Mouse (Mus musculus) heart, embryonic 12.5 days (tissue): Measurements from ENCODE around the gene Aif1. TPM values are rescaled to one million over a fixed set of nuclear protein-coding genes. Genes with fewer than 3 reads are reported as not detected.
A peak's percentile ranks its signal among the peaks of the same experiment; 100 is the strongest.

Experiments
- ATAC-seq: fragments of 200-750 bp; cut with Nextera tagmentation; 2 replicates; pipeline ENCODE4 v1.8.0; 2017; ENCODE audit warnings: moderate TSS enrichment, moderate library complexity; ENCODE audit not compliant: insufficient number of reproducible peaks, low FRiP score
- H3K27ac ChIP-seq: fragments of 300-500 bp; sonication (generic); 2 replicates; pipeline ENCODE4 v1.5.1; 2016; ENCODE audit warnings: mild to moderate bottlenecking, moderate library complexity; ENCODE audit not compliant: poor library complexity, severe bottlenecking
- H3K27me3 ChIP-seq: fragments of 300-500 bp; sonication (generic); replicated peaks from 2 replicates; pipeline ENCODE4 v1.6.1; 2016; ENCODE audit warnings: mild to moderate bottlenecking, moderate library complexity
- H3K36me3 ChIP-seq: fragments of 300-500 bp; sonication (generic); 2 replicates; pipeline ENCODE4 v1.6.1; 2016; ENCODE audit warnings: mild to moderate bottlenecking, moderate library complexity
- H3K4me1 ChIP-seq: fragments of 300-500 bp; sonication (generic); replicated peaks from 2 replicates; pipeline ENCODE4 v1.6.1; 2016; ENCODE audit warnings: mild to moderate bottlenecking
- H3K4me2 ChIP-seq: fragments of 300-500 bp; sonication (generic); 2 replicates; pipeline ENCODE4 v1.6.1; 2016; ENCODE audit warnings: mild to moderate bottlenecking, moderate library complexity
- H3K4me3 ChIP-seq: fragments of 300-500 bp; sonication (generic); 2 replicates; pipeline ENCODE4 v1.5.1; 2016; ENCODE audit warnings: mild to moderate bottlenecking
- H3K9ac ChIP-seq: fragments of 300-500 bp; sonication (generic); 2 replicates; pipeline ENCODE4 v1.6.1; 2016; ENCODE audit warnings: mild to moderate bottlenecking, moderate library complexity
- H3K9me3 ChIP-seq: fragments of 300-500 bp; sonication (generic); replicated peaks from 2 replicates; pipeline ENCODE4 v1.6.1; 2016; ENCODE audit warnings: mild to moderate bottlenecking, moderate library complexity
- WGBS: fragments of 180-500 bp; shearing (Covaris S2); methylation state at CpG from one replicate; pipeline ENCODE4 v1.1.7; 2016; 5-methylcytosine and 5-hydroxymethylcytosine counted together
- polyA plus RNA-seq: library from polyadenylated mRNA; unstranded; fragments of >200 nt; fragmentation: Nextera tagmentation; extraction: Ambion mirVana; gene quantifications from 2 replicates; pipeline ENCODE4 v1.2.1, GENCODE M21; 2016

Gene Aif1
- polyA plus RNA-seq, 1 experiment from 2014 or later = 4.4 TPM

DNA sequence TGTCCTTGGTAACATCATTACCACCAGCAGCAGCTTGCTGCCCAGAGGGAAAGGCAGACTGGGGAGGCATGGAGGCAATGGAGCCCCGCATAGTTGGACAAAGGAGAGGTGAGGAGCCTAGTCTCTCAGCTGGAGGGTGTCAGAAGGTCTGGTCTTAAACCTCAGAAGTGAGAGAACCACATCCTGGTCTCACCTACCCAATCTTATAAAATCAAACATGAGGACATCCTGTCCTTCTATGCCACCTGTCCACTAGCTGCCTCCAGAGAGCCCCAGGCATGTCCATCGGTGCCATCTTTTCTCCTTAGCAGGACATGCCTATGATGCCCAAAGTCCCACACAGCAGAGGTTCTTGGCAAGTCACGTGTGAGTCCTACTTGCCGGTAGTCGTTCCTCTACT lies 4.2 kb upstream of the Aif1 start:
- no peak overlapping the region for H3K27ac ChIP-seq
- H3K9me3 ChIP-seq = no peaks in the 10 kb centered on the region
- no peaks in the 10 kb centered on the region for H3K4me1 ChIP-seq
- H3K36me3 ChIP-seq = no peaks in the 10 kb centered on the region
- no peak overlapping the region for H3K4me2 ChIP-seq
- H3K9ac ChIP-seq = no peak overlapping the region
- 74% methylated on average over 5 of the region's 5 CpGs for WGBS
- no peaks in the 10 kb centered on the region for H3K27me3 ChIP-seq
- H3K4me3 ChIP-seq = no peak overlapping the region
- ATAC-seq = no peak

- H3K4me2 ChIP-seq = no peak overlapping the region
- H3K27ac ChIP-seq = no peak overlapping the region
- H3K36me3 ChIP-seq = no peaks in the 10 kb centered on the region
- peak; percentile 77 for ATAC-seq
- no peak overlapping the region for H3K9ac ChIP-seq
- H3K9me3 ChIP-seq = no peaks in the 10 kb centered on the region
- no peak overlapping the region for H3K4me3 ChIP-seq
- H3K27me3 ChIP-seq = no peaks in the 10 kb centered on the region
- WGBS = 12% methylated on average over 5 of the region's 5 CpGs
- no peaks in the 10 kb centered on the region for H3K4me1 ChIP-seq
Observed at GRCm38 (mm10) chr17:35178528-35178927, 2.7 kb upstream of the Aif1 start.

- no peak overlapping the region for H3K9ac ChIP-seq
- WGBS = 73% methylated on average over 6 of the region's 6 CpGs
- H3K27ac ChIP-seq = no peak overlapping the region
- no peak overlapping the region for H3K4me2 ChIP-seq
- H3K4me3 ChIP-seq = no peak overlapping the region
- H3K4me1 ChIP-seq = 0 out of 2 replicates have a peak, but pooled peaks cover 6% of the 10 kb centered on the region
- no peak for ATAC-seq
- H3K36me3 ChIP-seq = no peaks in the 10 kb centered on the region
- H3K9me3 ChIP-seq = no peaks in the 10 kb centered on the region
- H3K27me3 ChIP-seq = 0 out of 2 replicates have a peak, but pooled peaks cover 4% of the 10 kb centered on the region
Observed at GRCm38 (mm10) chr17:35175382-35175781, 486 bp downstream of the Aif1 start.

GRCm38 (mm10) chr17:35174201-35174977 lies 1.5 kb downstream of the Aif1 start:
- no peak overlapping the region for H3K4me3 ChIP-seq
- no peak overlapping the region for H3K27ac ChIP-seq
- no peaks in the 10 kb centered on the region for H3K9me3 ChIP-seq
- H3K4me1 ChIP-seq = 0 out of 2 replicates have a peak, but pooled peaks cover 9% of the 10 kb centered on the region
- no peak overlapping the region for H3K9ac ChIP-seq
- 68% methylated on average over 8 of the region's 8 CpGs for WGBS
- H3K36me3 ChIP-seq = no peaks in the 10 kb centered on the region
- ATAC-seq = no peak
- 0 out of 2 replicates have a peak, but pooled peaks cover 4% of the 10 kb centered on the region for H3K27me3 ChIP-seq
- H3K4me2 ChIP-seq = no peak overlapping the region

DNA sequence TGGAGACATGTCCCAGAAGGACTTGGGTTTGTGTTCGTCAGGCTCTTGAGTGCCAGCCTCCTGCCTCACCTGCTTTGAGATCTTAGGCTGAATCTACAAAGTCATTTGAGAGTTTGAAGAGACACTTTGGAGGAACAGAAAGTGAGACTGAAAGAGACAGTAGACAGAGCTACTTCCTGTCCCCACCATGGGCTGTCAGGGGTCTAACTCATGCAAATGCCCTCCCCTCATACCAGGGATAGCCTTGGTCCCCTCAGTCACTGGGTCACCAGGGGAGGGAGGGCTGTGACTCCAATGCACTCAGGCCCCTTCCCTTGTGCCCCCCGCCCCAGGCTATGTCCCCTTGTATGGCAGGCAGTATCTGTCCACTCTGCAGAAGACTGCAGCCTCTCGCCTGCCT lies 2.5 kb downstream of the Aif1 start:
- Histone ChIP-seq H3K9me3 (no peaks in the 10 kb centered on the region), H3K36me3 (no peaks in the 10 kb centered on the region), H3K9ac (0 out of 2 replicates have a peak overlapping the region, but pooled peaks have one; percentile 21), H3K4me2 (no peak overlapping the region), H3K4me1 (0 out of 2 replicates have a peak, but pooled peaks cover 9% of the 10 kb centered on the region), H3K27ac (no peak overlapping the region), H3K27me3 (0 out of 2 replicates have a peak, but pooled peaks cover 4% of the 10 kb centered on the region), H3K4me3 (no peak overlapping the region)
- ATAC-seq = no peak
- WGBS = 60% methylated on average over 3 of the region's 3 CpGs

DNA sequence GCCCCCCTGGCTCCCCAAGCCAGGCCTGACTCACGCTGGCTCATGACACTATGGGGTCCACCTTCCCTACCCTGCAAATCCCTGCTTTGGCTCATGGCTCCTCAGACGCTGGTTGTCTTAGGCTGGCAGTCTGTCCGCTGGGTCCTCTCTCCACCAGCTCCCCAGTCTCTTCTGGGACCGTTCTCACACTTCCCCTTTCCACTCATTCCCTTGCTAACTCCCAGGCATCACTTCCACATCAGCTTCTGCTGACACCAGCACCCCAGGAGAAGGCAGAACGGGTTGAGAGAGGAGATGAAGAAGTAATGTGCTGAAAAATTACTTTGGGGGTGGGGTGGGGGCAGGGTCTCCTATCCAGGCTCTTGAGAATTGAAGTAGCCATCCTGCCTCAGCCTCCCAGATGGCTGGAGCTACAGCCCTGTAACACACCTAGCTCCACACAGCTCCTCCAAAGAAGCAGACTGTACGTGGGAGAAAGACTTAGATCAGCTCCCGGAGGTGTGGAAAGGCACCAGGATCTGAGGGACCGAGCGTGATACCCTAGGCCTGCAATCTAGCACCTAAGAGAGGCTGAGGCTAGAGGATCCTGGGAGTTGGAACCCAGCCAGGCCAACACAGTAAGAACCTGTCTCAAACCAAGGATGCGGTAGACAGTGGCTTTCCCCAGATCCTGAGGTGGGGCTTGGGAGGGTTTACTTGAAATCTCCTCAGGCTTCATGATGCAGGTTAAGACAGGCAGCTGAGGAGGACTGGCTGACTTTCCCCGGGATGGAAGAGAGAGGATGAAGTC lies 3.2 kb downstream of the Aif1 start:
- Histone ChIP-seq H3K9me3 (no peaks in the 10 kb centered on the region), H3K36me3 (no peaks in the 10 kb centered on the region), H3K4me3 (no peak overlapping the region), H3K4me2 (no peak overlapping the region), H3K9ac (no peak overlapping the region), H3K27ac (no peak overlapping the region), H3K27me3 (0 out of 2 replicates have a peak, but pooled peaks cover 4% of the 10 kb centered on the region), H3K4me1 (0 out of 2 replicates have a peak, but pooled peaks cover 9% of the 10 kb centered on the region)
- no peak for ATAC-seq
- WGBS = 57% methylated on average over 11 of the region's 11 CpGs

DNA sequence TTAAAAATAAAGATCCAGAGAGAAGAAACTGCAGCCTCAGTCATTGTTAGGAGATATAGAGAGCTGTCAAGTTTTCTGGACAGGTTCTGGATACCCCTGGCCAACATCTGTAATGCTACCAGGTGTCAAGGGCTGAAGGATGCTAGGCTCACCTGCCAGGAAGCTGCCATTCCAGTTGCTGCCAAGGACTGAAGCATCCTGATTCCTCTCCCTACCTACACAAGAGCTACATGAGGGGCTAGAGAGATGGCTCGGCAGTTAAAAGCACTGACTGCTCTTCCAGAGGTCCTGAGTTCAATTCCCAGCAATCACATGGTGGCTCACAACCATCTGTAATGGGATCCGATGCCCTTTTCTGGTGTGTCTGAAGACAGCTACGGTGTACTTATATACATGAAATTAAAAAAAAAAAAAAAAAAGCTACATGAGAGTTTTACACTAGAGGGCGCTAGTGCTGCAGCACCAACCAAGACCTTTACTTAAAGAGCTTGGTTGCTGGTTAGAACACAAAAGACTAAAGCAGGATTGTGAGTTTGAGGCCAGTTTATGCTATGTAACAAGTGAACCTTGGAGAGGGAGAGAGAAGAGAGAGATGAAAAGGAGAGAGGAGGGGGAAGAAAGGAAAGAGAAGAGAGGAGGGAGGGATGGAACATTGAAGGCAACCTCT lies 7.2 kb downstream of the Aif1 start:
- Histone ChIP-seq H3K36me3 (no peaks in the 10 kb centered on the region), H3K9ac (no peak overlapping the region), H3K4me2 (no peak overlapping the region), H3K4me1 (peaks cover 19% of the 10 kb centered on the region), H3K27me3 (0 out of 2 replicates have a peak, but pooled peaks cover 4% of the 10 kb centered on the region), H3K4me3 (no peak overlapping the region), H3K27ac (no peak overlapping the region), H3K9me3 (no peaks in the 10 kb centered on the region)
- no peak for ATAC-seq
- 21% methylated on average over 4 of the region's 4 CpGs for WGBS

DNA sequence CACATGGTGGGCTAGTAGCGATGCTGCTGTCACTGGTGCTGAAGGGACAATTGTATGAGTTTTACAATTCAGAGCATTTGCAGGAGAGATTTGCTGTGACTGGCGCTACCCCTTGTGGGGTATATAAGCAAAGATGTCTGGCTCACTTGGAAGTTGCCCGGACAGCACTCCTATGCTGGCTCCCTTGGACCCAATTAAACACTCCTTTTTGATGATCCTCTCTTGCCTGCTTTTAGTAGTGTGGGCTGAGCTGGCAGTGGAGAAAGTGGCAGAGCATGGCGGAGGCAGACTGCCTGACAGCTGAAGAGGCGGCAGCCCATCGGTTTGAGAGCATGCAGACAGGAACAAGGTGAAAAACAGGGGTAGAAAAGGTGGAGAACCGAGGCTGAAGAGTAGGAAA lies 8.1 kb downstream of the Aif1 start:
- H3K4me3 ChIP-seq = no peak overlapping the region
- no peak for ATAC-seq
- 77% methylated on average over 7 of the region's 7 CpGs for WGBS

GRCm38 (mm10) chr17:35166352-35167035 lies 9.4 kb downstream of the Aif1 start:
- Histone ChIP-seq H3K27ac (peak overlapping the region; percentile 81; the same call in 1 of the 2 replicates), H3K36me3 (peaks cover 11% of the 10 kb centered on the region), H3K4me1 (peaks cover 34% of the 10 kb centered on the region), H3K9me3 (no peaks in the 10 kb centered on the region), H3K27me3 (no peaks in the 10 kb centered on the region), H3K9ac (no peak overlapping the region), H3K4me3 (0 out of 2 replicates have a peak overlapping the region, but pooled peaks have one; percentile 98), H3K4me2 (peak overlapping the region; percentile 87; the same call in 1 of the 2 replicates)
- no peak for ATAC-seq
- 74% methylated on average over 8 of the region's 8 CpGs for WGBS

More for the DNA sequence above, 8.1 kb downstream of the Aif1 start:
- no peak overlapping the region for H3K4me2 ChIP-seq
- no peak overlapping the region for H3K9ac ChIP-seq
- H3K36me3 ChIP-seq = no peaks in the 10 kb centered on the region
- H3K27ac ChIP-seq = no peak overlapping the region
- H3K27me3 ChIP-seq = 0 out of 2 replicates have a peak, but pooled peaks cover 4% of the 10 kb centered on the region
- H3K4me1 ChIP-seq = peaks cover 25% of the 10 kb centered on the region
- H3K9me3 ChIP-seq = no peaks in the 10 kb centered on the region

DNA sequence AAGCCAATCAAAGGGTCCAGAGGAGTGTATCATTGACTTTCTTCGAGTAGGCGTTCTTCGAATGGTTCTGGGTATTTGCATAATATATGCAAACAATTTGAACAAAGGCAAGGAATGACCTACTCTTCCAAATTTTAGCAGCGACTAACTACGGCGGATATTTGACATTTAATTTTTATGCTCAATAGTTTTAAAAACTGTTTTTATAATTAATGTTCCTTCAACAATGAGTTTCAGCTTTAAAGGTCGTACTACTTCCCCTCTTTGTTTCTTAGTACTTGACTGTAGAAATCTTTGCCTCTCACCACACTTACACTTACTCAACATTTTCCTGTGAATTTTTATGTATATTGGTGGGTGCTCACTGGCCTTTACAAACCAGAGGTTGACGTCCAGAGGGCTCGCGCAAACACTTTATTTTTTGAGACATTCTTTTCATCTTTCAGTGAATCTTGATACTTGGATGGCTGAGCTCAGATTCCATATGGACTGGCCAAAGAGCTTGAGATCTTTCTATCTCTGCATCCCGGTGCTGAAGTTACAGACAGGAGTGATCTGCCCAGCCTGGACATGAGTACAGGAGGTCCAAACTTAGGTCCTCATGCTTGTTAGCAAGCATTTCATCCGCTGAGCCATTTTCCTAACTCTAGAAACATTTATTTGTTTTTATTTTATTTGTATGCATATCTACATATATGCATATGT lies 10.3 kb downstream of the Aif1 start:
- H3K27me3 ChIP-seq = no peaks in the 10 kb centered on the region
- ATAC-seq = no peak; the same call in 1 of the 2 replicates
- peak overlapping the region; percentile 87 for H3K4me2 ChIP-seq
- H3K4me3 ChIP-seq = peak overlapping the region; percentile 98
- H3K36me3 ChIP-seq = peaks cover 20% of the 10 kb centered on the region
- no peaks in the 10 kb centered on the region for H3K9me3 ChIP-seq
- 27% methylated on average over 12 of the region's 12 CpGs for WGBS
- peak overlapping the region; percentile 96 for H3K27ac ChIP-seq
- H3K4me1 ChIP-seq = peaks cover 38% of the 10 kb centered on the region
- peak overlapping the region; percentile 59; the same call in 1 of the 2 replicates for H3K9ac ChIP-seq
